Mouse (Mus musculus) embryo, embryonic 10.5 days (tissue): ENCODE measurements around the gene Cnnm3.

ENCODE experiments used
- DNase-seq: peaks from one replicate; pipeline ENCODE4 v3.0.0-alpha.2; 2015; ENCODE audit warnings: low spot score

Gene Cnnm3

DNA sequence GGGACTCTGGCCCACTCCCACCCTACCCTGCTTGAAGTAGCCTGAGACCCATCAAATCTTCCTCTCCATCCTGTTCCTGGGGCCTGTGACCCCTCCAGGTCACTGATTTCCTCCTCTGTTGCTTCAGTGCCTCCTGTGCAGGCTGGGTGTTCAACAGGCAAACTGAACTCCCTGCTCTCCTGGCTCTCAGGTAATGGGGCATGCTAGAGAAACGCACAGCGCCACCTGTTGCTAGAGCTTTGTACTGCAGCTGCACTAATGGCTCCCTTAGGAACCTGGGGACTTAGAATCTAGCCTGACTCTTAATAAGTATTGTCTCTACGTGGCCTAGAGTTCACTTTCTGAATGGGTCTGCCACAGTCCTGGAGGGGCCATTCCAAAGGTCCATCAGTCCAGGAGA lies 10.4 kb upstream of the Cnnm3 start:
- DNase-seq, result peak; percentile 82

DNA sequence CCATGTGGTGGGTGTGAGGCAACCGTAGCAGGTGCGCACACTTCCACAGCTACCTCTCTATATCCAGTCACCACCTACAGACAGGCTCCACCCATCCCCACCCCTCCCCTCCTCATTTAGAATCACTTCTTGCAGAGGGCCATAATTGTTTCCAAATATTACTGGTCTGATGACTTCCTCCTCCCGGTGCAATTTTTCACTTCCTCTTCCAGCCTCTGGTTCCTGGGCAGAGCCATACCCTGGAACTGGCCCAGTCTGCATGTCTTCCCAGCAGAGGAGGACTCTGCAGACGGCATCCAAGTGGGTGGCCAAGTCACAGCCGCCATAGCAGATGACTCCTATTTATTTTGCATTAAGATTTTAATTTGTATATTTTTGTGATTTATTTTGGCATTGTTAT lies 3.4 kb upstream of the Cnnm3 start:
- no peak for DNase-seq

DNA sequence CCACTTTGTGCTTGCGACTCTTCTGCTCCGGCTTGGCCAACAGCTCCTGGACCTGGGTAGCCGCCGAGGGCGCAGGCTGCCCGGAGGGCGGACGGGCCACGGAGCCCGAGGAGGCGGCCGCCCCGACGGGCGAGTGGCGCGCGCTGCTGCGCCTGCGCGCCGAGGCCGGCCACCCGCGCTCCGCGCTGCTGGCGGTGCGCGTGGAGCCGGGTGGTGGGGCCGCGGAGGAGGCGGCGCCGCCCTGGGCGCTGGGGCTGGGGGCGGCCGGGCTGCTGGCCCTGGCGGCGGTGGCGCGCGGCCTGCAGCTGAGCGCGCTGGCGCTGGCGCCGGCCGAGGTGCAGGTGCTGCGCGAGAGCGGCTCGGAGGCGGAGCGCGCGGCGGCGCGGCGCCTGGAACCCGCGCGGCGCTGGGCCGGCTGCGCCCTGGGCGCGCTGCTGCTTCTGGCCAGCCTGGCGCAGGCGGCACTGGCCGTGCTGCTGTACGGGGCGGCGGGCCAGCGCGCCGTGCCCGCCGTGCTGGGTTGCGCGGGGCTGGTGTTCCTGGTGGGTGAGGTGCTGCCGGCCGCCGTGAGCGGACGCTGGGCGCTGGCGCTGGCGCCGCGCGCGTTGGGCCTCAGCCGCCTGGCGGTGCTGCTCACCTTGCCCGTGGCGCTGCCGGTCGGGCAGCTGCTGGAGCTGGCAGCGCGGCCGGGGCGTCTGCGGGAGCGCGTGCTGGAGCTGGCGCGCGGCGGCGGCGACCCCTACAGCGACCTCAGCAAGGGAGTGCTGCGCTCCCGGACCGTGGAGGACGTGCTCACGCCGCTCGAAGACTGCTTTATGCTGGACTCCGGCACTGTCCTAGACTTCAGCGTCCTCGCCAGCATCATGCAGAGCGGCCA lies 660 bp downstream of the Cnnm3 start:
- peak; percentile 56 for DNase-seq

DNA sequence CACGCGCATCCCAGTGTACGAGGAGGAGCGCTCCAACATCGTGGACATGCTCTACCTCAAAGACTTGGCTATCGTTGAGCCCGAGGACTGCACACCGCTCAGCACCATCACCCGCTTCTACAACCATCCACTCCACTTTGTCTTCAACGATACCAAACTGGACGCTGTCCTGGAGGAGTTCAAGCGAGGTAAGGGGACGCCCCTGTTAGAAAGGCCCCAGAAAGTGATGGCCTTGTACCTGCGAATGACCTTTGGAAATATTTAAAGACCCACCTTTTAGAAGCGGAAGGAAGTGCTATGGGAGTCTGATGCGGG lies 1.3 kb downstream of the Cnnm3 start:
- no peak for DNase-seq

DNA sequence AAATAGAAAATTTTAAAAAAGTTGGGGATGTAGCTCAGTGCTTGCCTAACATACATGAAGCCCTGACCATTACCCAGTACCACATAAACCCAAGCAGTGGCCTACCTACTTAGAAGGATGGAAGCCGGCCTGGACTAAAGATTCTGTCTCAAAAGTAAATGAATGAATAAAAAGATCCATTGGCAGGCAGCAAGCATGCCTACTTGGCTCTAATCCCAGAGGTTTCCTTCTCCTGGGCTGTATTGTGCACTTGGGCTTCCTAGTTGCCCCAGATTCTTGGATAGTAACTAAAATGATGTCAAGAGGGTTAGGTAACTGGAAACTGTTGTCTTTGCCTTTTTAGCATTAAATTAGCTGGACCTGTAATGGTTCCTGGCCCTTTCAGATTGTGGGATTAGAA lies 1.6 kb downstream of the Cnnm3 start:
- DNase-seq, result peak; percentile 6

DNA sequence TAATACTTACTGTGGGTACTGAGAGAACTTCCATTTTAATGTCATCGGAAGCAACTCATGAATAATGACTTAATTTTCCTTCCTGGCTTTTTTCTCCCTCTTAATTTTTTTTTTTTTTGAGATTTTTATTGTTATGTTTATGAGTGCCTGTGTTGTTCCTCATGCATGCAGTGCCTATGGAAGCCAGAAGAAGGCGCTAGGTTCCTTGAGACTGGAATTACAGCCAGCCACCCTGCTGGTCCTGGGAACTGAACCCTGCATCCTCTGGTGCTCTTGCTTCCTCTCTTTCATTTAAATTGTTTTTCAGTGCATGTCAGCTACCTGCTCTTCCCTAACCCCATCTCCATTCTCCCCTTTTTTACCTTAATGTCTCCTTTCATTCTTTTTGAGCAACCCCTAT lies 2.1 kb downstream of the Cnnm3 start:
- peak; percentile 71 for DNase-seq

DNA sequence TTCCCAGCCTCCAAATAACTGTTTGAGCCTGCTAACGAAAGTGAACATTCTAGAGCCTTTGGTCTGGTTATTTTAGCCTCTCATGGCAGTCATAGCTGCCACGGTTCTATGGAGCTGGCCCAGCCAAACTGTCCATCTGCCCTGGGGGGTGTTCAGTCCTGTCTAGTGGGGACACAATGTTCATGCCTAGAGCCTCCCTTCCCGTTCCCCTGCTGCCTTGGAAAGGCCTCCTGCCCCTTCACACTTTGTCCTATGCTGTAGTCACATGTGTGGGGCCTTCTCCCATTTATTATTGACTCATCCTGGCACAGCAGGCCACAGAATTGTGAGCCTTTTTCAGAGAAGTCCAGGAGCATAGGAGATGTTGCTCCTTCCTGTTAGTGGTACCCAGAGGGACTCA lies 6.6 kb downstream of the Cnnm3 start:
- DNase-seq, result no peak

DNA sequence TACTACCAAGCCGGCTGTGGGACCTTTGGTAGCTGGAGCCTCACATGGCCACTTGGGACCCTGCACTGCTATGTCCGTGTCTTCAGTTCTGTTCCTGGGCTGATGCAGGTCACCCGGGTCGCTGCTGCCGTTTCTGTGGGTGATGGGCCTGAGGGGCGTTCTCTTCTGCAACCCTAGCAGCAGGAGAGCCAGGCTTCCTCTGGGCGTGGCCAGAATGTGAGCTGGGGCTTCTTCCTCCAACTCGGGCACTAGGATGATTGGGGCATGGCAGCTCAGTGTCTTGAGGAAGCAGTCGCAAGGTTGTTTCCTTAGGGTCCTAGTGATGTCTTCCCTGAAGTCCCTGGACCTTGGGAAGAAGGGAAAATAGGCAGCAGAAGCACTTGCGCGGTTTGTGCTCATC lies 8.0 kb downstream of the Cnnm3 start:
- DNase-seq, result no peak

DNA sequence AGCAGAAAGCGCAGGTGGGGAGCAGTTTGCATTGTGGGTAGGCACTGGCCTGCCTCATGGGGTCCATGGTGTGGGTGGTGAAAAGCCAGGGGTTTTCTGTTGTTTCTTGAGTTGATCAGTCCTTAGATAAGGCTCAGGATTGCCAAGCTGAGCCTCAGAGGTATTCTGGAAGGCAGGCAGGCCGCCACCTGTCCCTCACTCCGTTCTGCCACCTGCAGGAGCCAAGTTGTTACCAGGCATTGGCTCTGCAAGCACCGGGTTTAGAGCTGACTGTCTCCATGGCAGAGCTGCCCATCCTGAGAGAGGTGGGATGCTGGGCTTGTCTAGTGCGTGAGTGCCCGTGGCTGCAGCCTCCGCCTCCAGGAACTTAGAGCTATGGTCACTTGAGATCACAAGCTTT lies 10.5 kb downstream of the Cnnm3 start:
- DNase-seq, result no peak

DNA sequence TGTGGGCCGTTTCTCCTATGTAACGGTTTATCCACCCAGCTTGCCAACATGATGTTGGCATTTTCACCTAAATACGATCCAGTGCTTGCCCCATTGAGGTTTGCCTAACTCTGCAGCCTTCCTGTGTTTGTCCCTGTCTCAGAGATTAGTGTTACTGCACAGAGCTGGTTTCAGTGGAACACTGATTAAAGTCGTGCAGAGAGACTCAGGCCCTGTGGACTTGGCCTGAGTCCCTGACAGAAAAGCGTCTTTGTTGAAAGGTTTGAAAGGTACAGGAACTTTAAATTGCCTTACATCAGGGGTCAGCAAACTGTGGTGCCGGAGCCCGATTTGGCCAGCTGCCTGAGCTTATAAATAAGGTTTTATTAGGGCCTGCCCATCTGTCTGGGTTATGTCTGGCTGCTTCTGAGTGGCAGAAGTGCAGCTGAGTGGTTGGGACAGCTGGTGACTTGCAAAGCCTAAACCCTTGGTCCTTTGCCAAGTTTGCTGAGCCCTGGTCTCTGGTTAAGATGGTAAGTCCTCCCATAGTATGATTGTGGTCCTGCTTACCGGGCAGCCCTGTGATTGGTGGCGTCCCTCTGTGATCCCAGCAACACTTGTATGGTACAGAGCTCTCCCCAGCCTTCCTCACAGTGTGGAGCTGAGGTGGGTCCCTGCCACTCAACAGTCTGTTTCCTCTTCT lies 11.8 kb downstream of the Cnnm3 start:
- DNase-seq, result no peak

DNA sequence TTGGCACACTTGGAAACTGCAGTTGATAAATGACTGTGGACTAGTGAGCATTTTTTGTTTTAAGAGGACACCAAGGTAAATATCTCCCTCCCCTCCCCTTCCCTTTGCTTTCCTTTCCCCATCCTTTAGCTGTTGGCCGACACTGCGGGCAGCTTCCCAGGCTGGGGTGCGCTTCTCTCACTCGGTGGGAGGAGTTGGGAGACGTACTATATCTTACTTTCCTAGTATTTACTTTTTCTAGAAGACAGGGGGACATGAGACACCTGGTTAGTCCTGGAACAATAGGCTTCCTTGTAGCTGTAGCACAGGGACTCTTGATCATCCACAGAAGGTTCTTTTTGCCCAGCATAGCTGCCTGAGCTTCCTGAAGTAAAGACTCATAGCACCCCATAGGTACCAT lies 12.4 kb downstream of the Cnnm3 start:
- no peak for DNase-seq

DNA sequence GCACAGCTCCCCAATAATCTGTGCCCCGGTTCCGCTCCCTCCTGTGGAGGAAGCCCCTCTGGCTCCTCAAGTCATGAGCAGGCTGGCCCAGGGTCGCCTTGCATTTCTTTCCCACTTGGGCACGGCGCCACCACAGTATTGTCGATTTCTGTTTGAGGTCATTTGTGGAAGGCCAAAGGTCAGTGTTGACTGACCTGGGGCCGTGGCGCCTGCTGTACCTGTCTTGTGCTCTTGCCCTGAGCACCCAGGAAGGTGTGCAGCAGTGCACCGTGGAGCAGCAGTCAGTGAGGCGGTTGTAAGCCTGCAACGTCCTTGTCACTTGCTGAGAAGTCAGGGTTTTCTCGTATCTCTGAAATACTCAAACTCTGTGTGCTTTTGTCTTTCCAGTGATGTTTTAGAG lies 14.1 kb downstream of the Cnnm3 start:
- DNase-seq, result no peak

DNA sequence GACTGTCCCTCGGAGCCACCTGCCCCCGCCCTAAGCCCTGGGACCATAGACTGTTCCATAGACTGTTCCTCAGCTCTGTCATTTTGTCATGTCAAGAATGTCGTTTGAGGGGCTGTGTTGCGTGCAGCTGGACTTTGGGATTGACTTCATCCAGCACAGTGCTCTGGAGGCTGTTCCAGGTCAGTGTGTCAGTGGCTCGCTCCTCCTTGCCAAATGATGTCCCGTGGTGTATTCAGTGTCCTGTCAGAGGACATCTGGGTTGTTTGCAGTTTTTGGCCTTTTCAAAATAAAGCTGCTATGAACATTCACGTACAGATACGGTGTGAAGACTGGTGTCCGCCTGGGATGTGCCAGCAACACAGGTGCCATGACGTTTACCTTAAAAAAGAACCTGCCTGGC lies 15.2 kb downstream of the Cnnm3 start:
- no peak for DNase-seq

DNA sequence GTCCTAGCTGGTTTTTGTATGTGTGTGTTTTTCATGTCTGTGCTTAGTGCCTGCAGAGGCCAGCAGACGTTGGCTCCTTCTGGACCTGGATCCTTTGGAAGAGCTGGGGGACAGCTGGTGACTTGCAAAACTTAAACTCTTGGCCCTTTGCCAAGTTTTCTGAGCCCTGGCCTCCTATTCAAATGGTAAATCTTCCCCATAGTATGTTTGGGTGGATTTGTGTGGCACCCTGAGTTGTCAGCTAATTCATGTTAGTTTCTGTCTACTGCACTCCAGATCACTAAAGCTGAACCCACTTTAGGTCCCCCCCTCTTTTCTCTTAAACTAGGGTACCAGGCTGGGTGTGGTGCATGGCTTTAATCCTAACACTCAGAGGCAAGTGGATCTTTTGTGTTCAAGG lies 16.7 kb downstream of the Cnnm3 start:
- no peak for DNase-seq

DNA sequence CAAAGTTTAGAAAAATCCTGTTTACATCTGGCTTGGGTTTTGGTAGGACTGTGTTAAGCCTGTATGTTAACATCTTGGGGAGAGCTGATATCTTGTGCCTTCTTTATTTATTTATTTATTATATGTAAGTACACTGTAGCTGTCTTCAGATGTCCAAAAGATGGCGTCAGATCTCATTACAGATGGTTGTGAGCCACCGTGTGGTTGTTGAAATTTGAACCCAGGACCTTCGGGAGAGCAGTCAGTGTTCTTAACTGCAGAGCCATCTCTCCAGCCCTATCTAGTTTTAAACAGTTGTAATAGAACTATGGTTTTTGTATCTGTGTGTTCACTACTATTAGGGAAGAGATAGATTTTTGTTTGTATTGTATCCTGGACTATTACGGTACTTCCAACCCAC lies 17.6 kb downstream of the Cnnm3 start:
- DNase-seq, result no peak

DNA sequence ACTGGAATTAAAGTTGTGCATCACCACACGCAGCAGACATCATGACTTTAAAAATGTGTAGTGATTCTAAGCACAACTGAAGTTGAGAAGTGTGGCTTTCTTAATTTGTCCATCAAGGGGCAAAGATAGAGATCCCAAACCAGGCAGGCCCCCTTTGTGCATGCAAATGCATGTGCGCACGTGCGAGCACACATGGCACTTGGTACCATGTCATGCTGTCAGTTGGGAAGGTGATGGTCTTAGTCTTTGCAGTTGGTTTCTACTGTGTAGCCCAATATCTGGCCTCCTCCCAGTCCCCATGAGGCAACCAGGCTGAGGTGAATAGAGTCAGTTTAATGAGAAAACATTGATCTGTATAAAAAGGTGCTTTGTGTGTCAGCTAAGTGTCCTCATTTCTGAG lies 18.2 kb downstream of the Cnnm3 start:
- no peak for DNase-seq

DNA sequence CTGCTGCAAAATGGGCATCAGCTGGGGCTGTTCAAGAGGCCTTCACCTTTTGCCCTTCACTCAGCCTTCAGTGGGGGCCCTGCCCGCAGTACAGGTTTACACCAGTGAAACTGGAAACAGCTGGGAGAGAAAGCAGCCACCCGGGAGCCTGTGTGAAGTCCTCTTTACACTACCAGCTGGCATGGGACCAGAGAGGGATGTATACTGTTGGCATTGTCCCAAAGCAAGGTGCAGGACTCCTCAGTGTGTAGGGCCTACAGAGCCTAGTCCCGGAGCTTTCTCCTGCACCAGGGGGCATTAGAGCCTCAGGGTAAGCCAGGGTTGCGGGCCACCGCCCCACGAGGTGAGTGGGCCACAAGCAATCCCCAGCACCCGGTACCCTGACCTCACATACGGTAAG lies 18.8 kb downstream of the Cnnm3 start:
- no peak for DNase-seq

DNA sequence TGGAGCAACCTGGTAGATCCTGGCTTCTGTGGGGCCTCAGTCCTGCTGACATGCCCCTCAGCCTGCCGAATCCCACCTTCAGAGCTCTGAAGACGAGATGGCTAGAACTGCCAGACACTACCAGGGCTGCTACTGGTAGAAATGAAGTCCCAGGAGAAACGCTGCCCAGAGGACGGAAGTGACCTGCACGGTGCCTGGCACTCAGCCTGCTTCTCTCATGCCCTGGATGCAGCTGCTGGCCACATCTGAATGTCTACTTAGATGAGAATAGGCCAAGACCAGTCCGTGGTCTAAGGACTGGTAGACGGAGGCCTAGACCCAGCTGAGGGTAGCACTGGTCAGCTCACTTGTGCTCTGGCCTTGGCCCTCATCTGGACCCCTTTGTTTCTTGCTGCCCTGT lies 19.3 kb downstream of the Cnnm3 start:
- DNase-seq, result no peak

DNA sequence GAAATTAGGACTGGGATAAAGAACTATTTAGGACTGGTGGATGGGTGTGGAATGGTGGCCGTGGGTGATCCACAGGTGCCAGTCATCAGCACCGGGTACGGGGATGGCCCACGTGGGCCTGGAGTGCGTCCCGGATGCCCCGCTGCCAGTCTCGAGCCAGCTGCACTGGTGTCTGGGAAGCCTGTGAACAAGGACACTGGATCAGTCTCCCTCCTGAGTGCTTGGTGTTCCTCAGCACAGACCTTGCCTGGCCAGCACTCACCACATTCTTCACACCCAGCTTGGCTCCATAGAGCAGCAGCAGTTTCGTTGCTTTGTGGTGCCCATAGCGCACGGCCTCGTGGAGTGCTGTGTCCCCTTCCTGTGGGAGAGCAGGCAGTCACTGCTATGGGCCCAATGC lies 19.8 kb downstream of the Cnnm3 start:
- DNase-seq, result no peak

DNA sequence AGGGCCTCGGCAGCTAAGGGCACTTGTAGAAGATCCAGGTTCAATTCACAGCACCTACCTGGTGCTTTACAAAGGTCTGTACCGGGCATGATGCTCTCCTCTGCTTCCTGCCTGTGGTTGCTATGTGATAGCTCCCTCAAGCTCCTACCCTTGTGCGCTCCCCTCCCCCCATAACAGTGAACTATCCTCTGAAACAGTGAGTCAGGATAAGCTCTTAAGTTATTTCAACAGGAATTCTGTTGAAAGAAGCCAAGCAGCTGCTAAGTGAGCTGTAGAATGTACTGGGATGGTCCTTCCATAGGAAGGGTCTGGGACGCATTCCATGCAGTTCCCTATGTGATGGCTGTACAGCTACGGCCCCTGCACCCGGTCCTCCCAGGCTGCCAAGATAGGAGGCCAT lies 21.9 kb downstream of the Cnnm3 start:
- no peak for DNase-seq

DNA sequence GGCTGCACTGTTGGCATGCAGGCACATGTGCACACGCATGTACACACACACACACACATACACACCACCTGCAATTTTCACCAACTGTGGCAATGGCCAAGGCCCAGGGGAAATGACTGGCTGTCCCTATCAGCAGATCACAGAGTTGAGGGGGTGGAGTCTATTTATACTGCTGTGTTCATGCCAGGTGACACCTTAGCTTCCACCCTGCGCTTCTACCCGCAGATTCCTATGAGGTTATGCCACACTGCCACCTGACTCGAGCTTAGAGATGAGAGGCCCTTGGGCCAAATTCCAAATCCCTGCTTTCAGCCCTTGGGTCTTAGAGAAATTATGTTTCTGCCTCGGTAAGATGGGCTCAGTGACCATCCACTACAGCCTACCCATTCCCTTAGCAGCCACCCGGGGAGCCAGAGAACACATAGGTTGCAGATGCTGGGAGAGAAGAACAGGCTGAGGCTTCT lies 23.0 kb downstream of the Cnnm3 start:
- no peak for DNase-seq

DNA sequence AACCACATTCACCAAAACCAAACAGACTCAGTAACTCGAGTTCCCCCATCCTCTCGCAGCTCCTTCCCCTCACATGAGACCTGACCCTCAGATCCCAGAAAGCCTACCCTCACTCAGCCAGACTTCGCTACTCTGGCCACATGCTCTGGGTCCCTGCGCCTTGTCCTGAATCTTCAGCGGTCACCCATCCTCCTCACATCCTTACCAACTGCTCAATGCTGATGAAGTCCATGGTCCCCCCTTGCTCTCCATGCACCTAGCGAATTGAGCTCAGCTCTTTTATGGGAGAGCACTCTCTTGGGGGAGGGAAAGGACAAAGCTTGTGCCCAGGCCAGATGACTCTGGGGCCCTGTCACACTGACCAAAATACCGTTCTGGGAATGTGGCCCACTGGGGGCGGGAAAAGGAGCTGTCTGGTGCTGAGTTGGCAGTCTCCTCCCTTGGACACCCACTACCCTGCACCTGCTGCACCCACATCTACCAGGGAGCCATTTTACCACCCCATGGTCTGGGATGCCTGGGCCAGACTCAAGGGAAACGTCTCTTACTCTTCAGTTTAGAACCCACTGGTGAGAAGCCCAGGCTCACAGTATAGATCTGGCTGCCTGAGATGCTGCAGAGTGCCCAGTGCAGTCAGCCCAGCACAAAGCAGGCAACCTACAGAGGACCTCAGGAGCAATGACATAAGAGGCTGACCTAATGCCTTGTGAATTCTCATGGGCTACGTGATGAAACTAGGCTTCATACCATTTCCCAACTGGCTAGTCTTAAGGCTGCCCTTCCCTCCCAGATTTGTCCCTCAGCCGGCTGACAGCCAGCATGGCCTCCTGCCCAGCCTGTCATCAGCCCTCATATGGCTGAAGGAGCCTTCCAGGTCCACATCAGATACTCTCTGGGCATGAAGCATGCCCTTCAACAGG lies 24.1 kb downstream of the Cnnm3 start:
- no peak for DNase-seq

DNA sequence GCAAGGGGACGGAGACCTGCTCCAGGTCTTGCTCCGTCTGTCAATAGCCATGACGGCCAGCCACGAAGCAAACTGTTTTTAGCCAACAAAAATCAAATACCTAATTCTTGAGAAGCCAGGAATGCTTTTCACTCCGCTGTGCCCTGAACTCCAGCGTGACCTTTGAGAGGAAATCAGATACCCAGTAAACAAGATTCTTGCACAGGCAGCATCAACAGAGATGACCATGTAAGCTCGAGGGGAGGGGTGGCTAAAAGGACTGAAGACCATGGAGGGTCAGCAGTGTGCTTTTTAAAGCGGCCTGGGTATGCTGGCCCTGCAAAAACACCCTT lies 24.7 kb downstream of the Cnnm3 start:
- no peak for DNase-seq
